Mouse (Mus musculus): ENCODE results near the gene Spice1.

GRCm38 (mm10) chr16:44328644-44329043, 18.3 kb upstream of the Spice1 start:
- TF ChIP-seq ZC3H11A (IDR thresholded peaks at IDR 0.05; ENCODE audit: borderline replicate concordance, low read depth, low read length), result no peak
- TF ChIP-seq CHD2 (IDR thresholded peaks at IDR 0.05; ENCODE audit: low read depth, low read length), result no peak
